ENCODE assay signal across 13 mouse cellular contexts in the genomic region with DNA sequence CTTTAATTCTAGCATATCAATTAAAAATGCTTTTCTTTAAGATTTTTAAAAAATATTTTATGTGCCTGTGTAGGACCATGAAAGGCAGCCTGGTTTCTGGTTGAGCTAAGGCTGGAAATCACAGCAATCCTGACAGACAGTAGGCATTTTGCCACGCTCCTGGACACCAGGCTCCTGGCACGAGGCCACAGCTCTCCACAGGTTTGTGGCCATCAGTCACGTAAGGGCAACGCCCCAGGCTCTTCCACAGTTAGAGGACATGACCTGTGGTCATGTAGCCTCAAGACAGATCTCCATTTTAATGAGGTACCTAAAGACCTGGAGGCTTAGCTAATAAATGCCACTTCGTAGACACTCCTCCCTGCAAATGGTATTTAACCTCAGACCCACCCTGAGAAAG. TPM values are rescaled to one million over a fixed set of nuclear protein-coding genes. Genes with fewer than 3 reads are reported as not detected.
DNase-seq lines count a peak whose midpoint lies in the region; TF ChIP-seq lines count a peak whose summit lies in the region.
"Had no signal": no experiment of that assay in that cellular context is flagged by ENCODE, and none has a peak within 500 bp of the region (broad histone marks: within the 10 kb centered on the region; RNA-seq: fewer than 3 reads in every experiment).

No protein-coding gene starts in this region.

- WGBS in small intestine, adult 2 months = 29% methylated on average over 5 of the region's 5 CpGs
- 94% methylated on average over 5 of the region's 5 CpGs for WGBS in thymus, adult 2 months

- H3K4me3 ChIP-seq in small intestine, adult 2 months (ENCODE audit: low read depth, low read length) = no peak overlapping the region
- H3K4me3 ChIP-seq in thymus, adult 2 months (ENCODE audit: control insufficient read depth, insufficient read depth, low read length) = no peak overlapping the region
- H3K4me3 ChIP-seq: lung, embryonic 15.5 days had no signal

- DNase-seq in adrenal gland, postnatal 36 days = peak; percentile 22 to 25
- DNase-seq in adrenal gland, postnatal 4 days (ENCODE audit: low spot score in 2 of 2) = no peak
- DNase-seq in left cerebral cortex, postnatal 4 days = peak; percentile 64
- DNase-seq in left cerebral cortex, postnatal 25 days (ENCODE audit: low spot score in 2 of 2) = no peak
- peak; percentile 93 to 94 for DNase-seq in cerebellum, postnatal 10 days
- DNase-seq in thymus, adult 2 months = no peak
- DNase-seq in layer of hippocampus, adult 11-12 months (ENCODE audit: low spot score) = no peak
- DNase-seq: B cell, adult 2 months; embryo, embryonic 11 days; gastrocnemius, postnatal 25 days; right cerebral cortex, adult 18-20 months had no signal

- peaks cover 2% of the 10 kb centered on the region for H3K36me3 ChIP-seq in small intestine, adult 2 months (ENCODE audit: control insufficient read depth, insufficient read depth, low read length)
- peaks cover 4% of the 10 kb centered on the region; the same call in 1 of the 2 replicates for H3K36me3 ChIP-seq in thymus, adult 2 months (ENCODE audit: control insufficient read depth, insufficient read depth, low read length)
- H3K36me3 ChIP-seq: lung, embryonic 15.5 days had no signal

- no peaks in the 10 kb centered on the region for H3K27me3 ChIP-seq in small intestine, adult 2 months (ENCODE audit: control insufficient read depth, insufficient read depth, low read length)
- H3K27me3 ChIP-seq in thymus, adult 2 months (ENCODE audit: control insufficient read depth, insufficient read depth, low read length) = no peaks in the 10 kb centered on the region
- H3K27me3 ChIP-seq: lung, embryonic 15.5 days had no signal

- TF ChIP-seq POLR2A in small intestine, adult 2 months (IDR thresholded peaks at IDR 0.05; ENCODE audit: low read depth, low read length) = no peak
- no peak for TF ChIP-seq POLR2A in thymus, adult 2 months (IDR thresholded peaks at IDR 0.05; ENCODE audit: control insufficient read depth, extremely low read depth, insufficient read depth, low read length, poor library complexity)

- intact Hi-C loops in left cerebral cortex, postnatal 4 days (cut with DNase I) = no loop called here
- intact Hi-C loops in left cerebral cortex, postnatal 25 days (cut with DNase I) = no loop called here

- H3K27ac ChIP-seq in small intestine, adult 2 months (ENCODE audit: insufficient read depth, low read depth, low read length) = peak overlapping the region; percentile 41
- H3K27ac ChIP-seq in thymus, adult 2 months (ENCODE audit: control insufficient read depth, insufficient read depth, low read length) = no peak overlapping the region
- H3K27ac ChIP-seq: lung, embryonic 15.5 days had no signal

- peaks cover 7% of the 10 kb centered on the region; the same call in 1 of the 2 replicates for H3K4me1 ChIP-seq in small intestine, adult 2 months (ENCODE audit: control insufficient read depth, insufficient read depth, insufficient read length, low read length)
- H3K4me1 ChIP-seq in thymus, adult 2 months (replicated peaks; ENCODE audit: control insufficient read depth, insufficient read depth, low read length) = no peaks in the 10 kb centered on the region
- H3K4me1 ChIP-seq: lung, embryonic 15.5 days had no signal

- TF ChIP-seq CTCF in small intestine, adult 2 months (IDR thresholded peaks at IDR 0.05; ENCODE audit: extremely low read depth, insufficient read length, insufficient replicate concordance, low read depth, low read length) = no peak
- TF ChIP-seq CTCF in thymus, adult 2 months (IDR thresholded peaks at IDR 0.05; ENCODE audit: borderline replicate concordance, control insufficient read depth, extremely low read depth, insufficient read depth, low read length, poor library complexity) = no peak

RNA-seq across cellular contexts. Expression of gene Twsg1, which starts 56.9 kb away (rescaled TPM):
- 100 to 1,000 TPM; 111 to 124 TPM for total RNA-seq in adrenal gland, postnatal 36 days (2021)
- 100 to 1,000 TPM; 114 to 117 TPM for total RNA-seq in adrenal gland, postnatal 4 days (2021)
- 10 to 100 TPM; 35.5 to 38.3 TPM for total RNA-seq in left cerebral cortex, postnatal 4 days (2021)
- total RNA-seq in left cerebral cortex, postnatal 25 days (2021) = 10 to 100 TPM; 25.2 to 30.1 TPM
- 14.4 and 21.0 TPM in 2 replicates for polyA plus RNA-seq in small intestine, adult 2 months (2012; rRNA removed)
- polyA plus RNA-seq in thymus, adult 2 months (2012; rRNA removed) = 33.9 and 35.2 TPM in 2 replicates

Comparison
In these comparisons a context has a peak if more than half of its experiments do, and no peak if none do; other contexts are left out.
1. DNase-seq: peak in adrenal gland, postnatal 36 days (2 of 2), left cerebral cortex, postnatal 4 days (single experiment) and cerebellum, postnatal 10 days (2 of 2); none in adrenal gland, postnatal 4 days (0 of 2), left cerebral cortex, postnatal 25 days (0 of 2), thymus, adult 2 months (single experiment) and layer of hippocampus, adult 11-12 months (single experiment).